Mouse (Mus musculus): ENCODE data around the gene Dennd2a.
"Not testable (repeated sequence)": the region's sequence is repeated elsewhere in the genome, so short reads cannot be mapped to it uniquely, and the experiment has no call there.

The Dennd2a gene

DNA sequence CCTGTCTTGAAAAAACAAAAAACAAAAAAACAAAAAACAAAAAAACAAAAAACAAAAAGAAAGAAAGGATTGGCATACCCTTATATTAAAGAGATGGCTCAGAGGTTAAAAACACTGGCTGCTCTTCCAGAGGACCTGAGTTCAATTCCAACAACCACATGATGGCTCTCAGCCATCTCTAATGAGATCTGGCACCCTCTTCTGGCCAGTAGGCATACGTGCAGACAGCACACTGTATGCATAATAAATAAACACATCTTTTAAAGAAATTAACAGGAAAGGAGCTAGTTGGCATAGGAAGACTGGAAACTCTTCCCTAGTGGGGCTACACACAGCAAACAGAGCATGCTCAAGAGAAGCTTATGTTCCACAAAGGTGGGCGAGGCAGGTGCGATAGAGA lies 106.6 kb downstream of the Dennd2a start:
- DNase-seq (ENCODE audit: low spot score) = no peak

DNA sequence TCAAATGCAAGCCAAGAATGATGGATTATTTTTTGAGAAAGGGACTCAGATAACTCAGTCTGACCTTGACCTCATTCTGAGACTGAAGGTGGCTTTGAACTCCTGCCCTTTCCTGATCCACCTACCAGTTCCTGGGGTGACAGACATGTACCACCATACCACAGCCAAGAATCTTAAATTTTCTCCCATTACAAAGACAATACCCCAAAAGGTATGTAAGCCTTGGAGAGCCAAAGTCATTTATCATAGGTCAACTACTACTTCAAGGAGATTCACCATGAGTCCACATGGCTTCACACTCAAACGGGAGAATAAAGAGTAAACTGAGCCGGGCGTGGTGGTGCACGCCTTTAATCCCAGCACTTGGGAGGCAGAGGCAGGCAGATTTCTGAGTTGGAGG lies 107.1 kb downstream of the Dennd2a start:
- DNase-seq (ENCODE audit: low spot score) = no peak

GRCm38 (mm10) chr6:39447429-39448185 lies 110.1 kb downstream of the Dennd2a start:
- peak; percentile 59 for DNase-seq (ENCODE audit: low spot score)

GRCm38 (mm10) chr6:39445801-39446572 lies 111.7 kb downstream of the Dennd2a start:
- no peak for DNase-seq (ENCODE audit: low spot score)

DNA sequence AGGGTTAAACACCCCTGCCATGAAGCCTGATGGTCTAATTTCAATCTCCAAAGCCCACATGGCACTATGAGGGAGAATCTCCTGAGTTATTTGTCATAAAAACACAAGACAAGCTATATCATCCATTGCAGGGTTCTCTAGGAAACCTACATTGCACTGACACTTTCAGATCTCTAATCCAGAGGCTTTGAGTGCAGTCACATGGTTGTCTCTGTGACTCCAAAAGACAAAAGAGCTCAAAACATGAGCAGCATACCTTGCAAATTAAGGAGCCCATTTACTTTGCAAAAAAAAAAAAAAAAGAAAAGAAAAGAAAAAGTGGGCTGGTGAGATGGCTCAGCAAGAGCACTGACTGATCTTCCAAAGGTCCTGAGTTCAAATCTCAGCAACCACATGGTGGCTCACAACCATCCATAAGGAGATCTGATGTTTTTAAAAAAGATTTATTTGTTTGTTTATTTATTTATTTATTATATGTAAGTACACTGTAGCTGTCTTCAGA lies 114.8 kb downstream of the Dennd2a start:
- DNase-seq (ENCODE audit: low spot score) = no peak

GRCm38 (mm10) chr6:39440207-39440606 lies 117.5 kb downstream of the Dennd2a start:
- DNase-seq (ENCODE audit: low spot score) = no peak

DNA sequence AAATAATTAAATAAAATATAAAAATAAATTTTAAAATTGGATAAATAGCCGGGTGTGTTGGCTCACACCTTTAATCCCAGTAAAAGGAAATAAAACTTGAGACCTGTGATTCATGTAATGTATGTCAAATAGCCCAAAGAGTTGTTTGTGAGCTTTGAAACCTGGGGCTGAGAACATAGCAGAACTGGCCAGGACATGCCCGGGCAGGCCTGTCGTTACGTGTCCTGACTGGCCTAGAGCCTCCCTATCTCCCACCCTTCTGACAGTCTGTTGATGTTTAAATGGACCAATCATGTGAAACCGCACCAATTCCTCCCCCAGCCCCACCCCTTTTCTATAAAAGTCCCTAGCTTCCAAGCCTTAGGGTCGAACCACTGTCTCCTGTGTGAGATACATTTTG lies 120.1 kb downstream of the Dennd2a start:
- DNase-seq (ENCODE audit: low spot score) = not testable (repeated sequence)

DNA sequence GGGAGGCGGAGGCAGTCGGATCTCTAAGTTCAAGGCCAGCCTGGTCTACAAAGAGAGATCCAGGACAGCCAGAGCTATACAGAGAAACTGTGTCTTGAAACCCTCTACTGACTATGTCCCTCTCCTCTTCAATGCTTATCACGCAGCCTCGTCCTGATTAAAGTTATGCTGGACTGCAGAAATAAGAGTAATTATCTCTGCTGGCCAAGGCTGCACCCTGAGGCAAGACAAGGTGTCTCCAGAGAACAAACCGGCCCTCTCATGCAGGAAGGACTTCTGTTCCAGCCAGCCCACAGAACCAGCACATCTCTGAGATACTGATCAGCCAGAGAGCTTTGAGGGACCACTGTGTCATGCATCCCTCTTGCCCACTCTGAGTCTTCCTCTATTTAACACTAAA lies 121.8 kb downstream of the Dennd2a start:
- DNase-seq (ENCODE audit: low spot score) = no peak

GRCm38 (mm10) chr6:39434886-39435492 lies 122.7 kb downstream of the Dennd2a start:
- DNase-seq (ENCODE audit: low spot score) = no peak

GRCm38 (mm10) chr6:39434111-39434885 lies 123.4 kb downstream of the Dennd2a start:
- no peak for DNase-seq (ENCODE audit: low spot score)

DNA sequence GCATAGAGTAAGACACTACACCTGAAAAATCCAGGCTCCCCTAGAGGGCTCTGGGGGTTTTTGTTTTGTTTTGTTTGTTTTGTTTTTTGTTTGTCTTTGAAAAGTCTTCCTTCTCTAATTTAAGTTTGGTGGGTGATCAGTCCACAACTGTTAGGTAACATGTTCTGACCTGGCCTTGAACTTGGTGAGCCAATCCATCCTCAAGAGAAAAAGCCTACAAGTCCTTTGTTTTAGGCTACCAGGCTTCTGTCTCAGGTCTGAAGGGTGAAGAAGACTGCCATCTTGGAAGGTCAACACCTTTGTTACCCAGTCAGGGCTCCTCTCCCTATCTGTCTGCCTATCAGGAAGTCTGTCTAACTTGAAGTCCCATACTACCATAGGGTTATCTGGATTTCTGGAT lies 124.0 kb downstream of the Dennd2a start:
- DNase-seq (ENCODE audit: low spot score) = no peak

GRCm38 (mm10) chr6:39433174-39433573 lies 124.5 kb downstream of the Dennd2a start:
- DNase-seq (ENCODE audit: low spot score) = no peak

- no peak for DNase-seq (ENCODE audit: low spot score)
These were observed 126.9 kb downstream of the Dennd2a start for GRCm38 (mm10) chr6:39430722-39431121.

DNA sequence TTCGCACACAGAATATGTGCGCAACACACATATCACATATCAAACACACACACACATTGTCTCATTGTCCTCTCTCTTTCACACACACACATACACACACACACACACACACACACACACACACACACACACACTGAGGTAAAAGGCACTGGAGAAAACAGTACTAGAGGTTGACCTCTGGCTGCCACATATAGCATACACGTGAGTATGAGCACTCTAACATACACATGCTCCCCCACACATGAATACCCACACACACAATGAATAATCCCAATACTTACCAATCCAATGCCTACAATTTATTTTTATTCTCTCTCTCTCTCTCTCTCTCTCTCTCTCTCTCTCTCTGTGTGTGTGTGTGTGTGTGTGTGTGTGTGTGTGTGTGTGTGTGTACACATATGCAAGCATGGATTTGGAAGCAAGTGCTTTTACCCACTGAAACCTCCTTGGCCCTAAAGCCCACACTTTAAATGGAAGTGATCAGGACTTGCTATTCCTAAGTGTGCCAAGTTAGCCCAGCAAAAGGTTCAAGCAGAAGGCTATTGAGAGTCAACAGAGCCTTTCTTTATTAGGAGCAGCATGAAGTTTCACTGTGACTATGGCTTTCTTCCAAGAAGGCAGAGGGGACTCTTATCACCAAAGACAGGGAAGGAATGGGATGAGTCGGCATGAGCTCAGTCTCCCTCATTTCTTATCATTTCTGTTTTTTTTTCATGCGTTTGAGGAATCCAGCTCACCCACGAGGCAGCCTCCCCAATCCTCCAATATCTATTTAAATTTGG lies 128.5 kb downstream of the Dennd2a start:
- no peak for DNase-seq (ENCODE audit: low spot score)

- DNase-seq (ENCODE audit: low spot score) = no peak
These were observed 130.2 kb downstream of the Dennd2a start for GRCm38 (mm10) chr6:39427276-39428003.

DNA sequence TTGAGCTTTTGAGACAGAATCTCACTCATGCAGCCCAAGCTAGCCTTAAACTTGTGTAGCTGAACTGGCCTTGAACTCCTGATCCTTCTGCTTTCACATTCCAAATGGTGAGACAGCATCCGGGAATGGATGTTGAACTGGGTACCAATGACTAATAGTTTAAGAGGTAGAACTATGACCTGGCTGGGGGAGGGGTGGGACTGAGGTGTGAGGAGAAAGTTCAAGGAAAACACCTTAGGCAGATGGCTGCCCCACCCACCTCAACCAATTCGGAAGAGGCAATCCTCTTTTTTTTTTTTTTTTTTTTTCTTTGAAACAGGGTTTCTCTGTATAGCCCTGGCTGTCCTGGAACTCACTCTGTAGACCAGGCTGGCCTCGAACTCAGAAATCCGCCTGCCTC lies 130.9 kb downstream of the Dennd2a start:
- DNase-seq (ENCODE audit: low spot score) = no peak

DNA sequence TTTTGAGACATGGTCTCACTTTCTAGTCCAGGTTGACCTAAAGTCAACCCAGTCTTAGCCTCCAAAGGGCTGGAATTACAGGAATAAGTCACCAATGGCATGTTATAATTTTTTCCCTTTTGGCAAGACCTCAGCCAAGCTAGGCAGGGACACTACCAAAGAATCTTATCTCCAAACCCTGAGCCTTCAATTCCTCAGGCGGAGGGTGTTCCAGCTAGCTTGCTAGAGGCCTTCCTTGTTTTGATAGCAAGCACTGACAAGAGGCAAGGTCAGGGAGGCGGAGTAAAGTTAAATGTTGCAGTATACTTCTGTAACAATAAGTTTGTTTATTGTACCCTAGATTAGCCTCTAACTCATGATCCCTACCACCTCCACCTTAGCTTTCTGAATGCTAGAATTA lies 132.5 kb downstream of the Dennd2a start:
- no peak for DNase-seq (ENCODE audit: low spot score)

- DNase-seq (ENCODE audit: low spot score) = no peak
These were observed 134.0 kb downstream of the Dennd2a start for GRCm38 (mm10) chr6:39423686-39424085.

DNA sequence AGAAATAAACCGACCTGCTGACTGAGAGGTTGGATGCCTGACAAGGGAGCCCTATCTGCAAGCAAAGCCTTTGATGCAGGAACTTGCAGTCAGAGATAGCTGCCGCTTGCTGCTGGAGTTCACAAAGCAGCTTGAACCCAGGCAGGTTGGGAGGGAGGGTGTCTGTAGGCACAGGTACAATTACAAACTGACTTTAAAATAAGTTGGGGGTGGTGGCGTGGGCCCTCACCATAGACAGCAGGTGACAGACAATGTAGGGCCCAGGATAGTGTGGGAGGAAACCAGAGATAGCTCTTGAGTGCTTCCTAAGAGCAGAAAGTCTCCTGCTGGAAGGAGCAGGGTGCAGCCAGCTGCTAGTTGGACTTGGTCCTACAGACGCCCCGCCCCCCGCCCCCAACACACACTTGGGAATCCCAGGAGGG lies 134.5 kb downstream of the Dennd2a start:
- DNase-seq (ENCODE audit: low spot score) = no peak

- no peak for DNase-seq (ENCODE audit: low spot score)
These were observed 136.8 kb downstream of the Dennd2a start for GRCm38 (mm10) chr6:39420867-39421266.
